Mouse (Mus musculus) forebrain, embryonic 14.5 days (tissue): ENCODE measurements around the gene Nid1. TPM values are rescaled to one million over a fixed set of nuclear protein-coding genes. Genes with fewer than 3 reads are reported as not detected.
A peak's percentile ranks its signal among the peaks of the same experiment; 100 is the strongest.
"Not testable (repeated sequence)": the region's sequence is repeated elsewhere in the genome, so short reads cannot be mapped to it uniquely, and the experiment has no call there.

ENCODE experiments used
- ATAC-seq: fragments of 200-750 bp; cut with Nextera tagmentation; 2 replicates; pipeline ENCODE4 v1.8.0; 2017; ENCODE audit warnings: mild to moderate bottlenecking, moderate library complexity
- DNase-seq: peaks from one replicate; pipeline ENCODE4 v3.0.0-alpha.2; 2015; ENCODE audit warnings: low spot score
- H3K27ac ChIP-seq: fragments of 300-500 bp; sonication (generic); 2 replicates; pipeline ENCODE4 v1.5.1; 2014; ENCODE audit warnings: low read depth, mild to moderate bottlenecking, control low read depth, low read length, moderate library complexity
- H3K27me3 ChIP-seq: fragments of 300-500 bp; sonication (generic); replicated peaks from 2 replicates; pipeline ENCODE4 v1.6.1; 2014; ENCODE audit warnings: low read length, control low read depth, mixed read lengths; ENCODE audit not compliant: control insufficient read depth, insufficient read depth
- H3K36me3 ChIP-seq: fragments of 300-500 bp; sonication (generic); 2 replicates; pipeline ENCODE4 v1.6.1; 2014; ENCODE audit warnings: low read length, control low read depth; ENCODE audit not compliant: control insufficient read depth, insufficient read depth
- H3K4me1 ChIP-seq: fragments of 300-500 bp; sonication (generic); 2 replicates; pipeline ENCODE4 v1.6.1; 2014; ENCODE audit warnings: antibody characterized with exemption, low read length, control low read depth; ENCODE audit not compliant: control insufficient read depth, insufficient read depth
- H3K4me2 ChIP-seq: fragments of 300-500 bp; sonication (generic); 2 replicates; pipeline ENCODE4 v1.6.1; 2014; ENCODE audit warnings: mild to moderate bottlenecking, control low read depth, low read length
- H3K4me3 ChIP-seq: fragments of 300-500 bp; sonication (generic); 2 replicates; pipeline ENCODE4 v1.5.1; 2014; ENCODE audit warnings: low read depth, low read length, control low read depth
- H3K9ac ChIP-seq: fragments of 300-500 bp; sonication (generic); 2 replicates; pipeline ENCODE4 v1.6.1; 2014; ENCODE audit warnings: mild to moderate bottlenecking, low read length, control low read depth, moderate library complexity
- H3K9me3 ChIP-seq: fragments of 300-500 bp; sonication (generic); replicated peaks from 2 replicates; pipeline ENCODE4 v1.6.1; 2016; ENCODE audit warnings: low read length, control low read depth, mixed read lengths; ENCODE audit not compliant: control insufficient read depth
- WGBS: fragments of 180-500 bp; shearing (Covaris S2); extraction: QIAGEN DNeasy Blood & Tissue Kit; methylation state at CpG from one replicate; pipeline ENCODE4 v1.1.7; 2014; 5-methylcytosine and 5-hydroxymethylcytosine counted together
- polyA plus RNA-seq: library from polyadenylated mRNA; unstranded; fragments of >200 nt; fragmentation: Nextera tagmentation; extraction: Ambion mirVana; gene quantifications from 2 replicates; pipeline ENCODE4 v1.2.1, GENCODE M21; 2014

The Nid1 gene
- polyA plus RNA-seq, 1 experiment from 2014 or later = 20.8 TPM

GRCm38 (mm10) chr13:13537272-13538015 lies 100.1 kb downstream of the Nid1 start:
- DNase-seq (no peak), ATAC-seq (no peak)
- Histone ChIP-seq H3K4me2 (no peak overlapping the region), H3K9me3 (no peaks in the 10 kb centered on the region), H3K9ac (no peak overlapping the region), H3K4me1 (peaks cover 3% of the 10 kb centered on the region; the same call in 1 of the 2 replicates), H3K27ac (no peak overlapping the region), H3K36me3 (no peaks in the 10 kb centered on the region), H3K27me3 (no peaks in the 10 kb centered on the region), H3K4me3 (no peak overlapping the region)
- 87% methylated on average over 2 of the region's 2 CpGs for WGBS

- Histone ChIP-seq H3K4me1 (peaks cover 3% of the 10 kb centered on the region; the same call in 1 of the 2 replicates), H3K4me3 (no peak overlapping the region), H3K27ac (no peak overlapping the region), H3K27me3 (no peaks in the 10 kb centered on the region), H3K36me3 (no peaks in the 10 kb centered on the region), H3K9ac (no peak overlapping the region), H3K9me3 (no peaks in the 10 kb centered on the region), H3K4me2 (no peak overlapping the region)
- 22% methylated on average over 4 of the region's 4 CpGs for WGBS
- ATAC-seq (peak; percentile 40; the same call in 1 of the 2 replicates), DNase-seq (peak; percentile 53)
These were observed 101.4 kb downstream of the Nid1 start for GRCm38 (mm10) chr13:13538585-13539300.

- H3K9ac ChIP-seq, H3K4me1 ChIP-seq, DNase-seq, H3K4me3 ChIP-seq, H3K27ac ChIP-seq, ATAC-seq, H3K36me3 ChIP-seq, H3K4me2 ChIP-seq, H3K9me3 ChIP-seq, H3K27me3 ChIP-seq: not testable (repeated sequence)
- 94% methylated on average over 10 of the region's 10 CpGs for WGBS
These were observed 105.7 kb downstream of the Nid1 start for GRCm38 (mm10) chr13:13543073-13543472.

GRCm38 (mm10) chr13:13546792-13547191 lies 109.4 kb downstream of the Nid1 start:
- 60% methylated on average over 3 of the region's 3 CpGs for WGBS
- DNase-seq = peak; percentile 77
- H3K9ac ChIP-seq = no peak overlapping the region

GRCm38 (mm10) chr13:13547889-13548288 lies 110.5 kb downstream of the Nid1 start:
- WGBS = 91% methylated on average over 4 of the region's 4 CpGs
- ATAC-seq (no peak), DNase-seq (no peak)
- Histone ChIP-seq H3K36me3 (no peaks in the 10 kb centered on the region), H3K4me1 (no peaks in the 10 kb centered on the region), H3K4me2 (no peak overlapping the region), H3K9ac (no peak overlapping the region), H3K27me3 (no peaks in the 10 kb centered on the region), H3K4me3 (no peak overlapping the region), H3K27ac (no peak overlapping the region), H3K9me3 (no peaks in the 10 kb centered on the region)

More at GRCm38 (mm10) chr13:13546792-13547191, 109.4 kb downstream of the Nid1 start:
- H3K4me3 ChIP-seq = no peak overlapping the region
- no peaks in the 10 kb centered on the region for H3K4me1 ChIP-seq
- no peaks in the 10 kb centered on the region for H3K9me3 ChIP-seq
- no peaks in the 10 kb centered on the region for H3K27me3 ChIP-seq
- no peak overlapping the region for H3K27ac ChIP-seq
- no peaks in the 10 kb centered on the region for H3K36me3 ChIP-seq
- ATAC-seq = peak; percentile 93
- H3K4me2 ChIP-seq = no peak overlapping the region

- Histone ChIP-seq H3K9ac (no peak overlapping the region), H3K9me3 (no peaks in the 10 kb centered on the region), H3K27me3 (no peaks in the 10 kb centered on the region), H3K4me1 (no peaks in the 10 kb centered on the region), H3K4me2 (no peak overlapping the region), H3K36me3 (no peaks in the 10 kb centered on the region), H3K4me3 (no peak overlapping the region), H3K27ac (no peak overlapping the region)
- ATAC-seq (no peak), DNase-seq (no peak)
- whole genome bisulfite sequencing = 89% methylated on average over 6 of the region's 6 CpGs
These were observed 111.3 kb downstream of the Nid1 start for GRCm38 (mm10) chr13:13548431-13549190.

GRCm38 (mm10) chr13:13549687-13550660 lies 112.6 kb downstream of the Nid1 start:
- ATAC-seq (no peak), DNase-seq (no peak)
- Histone ChIP-seq H3K4me3 (no peak overlapping the region), H3K27me3 (no peaks in the 10 kb centered on the region), H3K36me3 (no peaks in the 10 kb centered on the region), H3K4me1 (no peaks in the 10 kb centered on the region), H3K4me2 (no peak overlapping the region), H3K9ac (no peak overlapping the region), H3K9me3 (no peaks in the 10 kb centered on the region), H3K27ac (no peak overlapping the region)
- WGBS = 62% methylated on average over 9 of the region's 9 CpGs

GRCm38 (mm10) chr13:13552020-13552419 lies 114.7 kb downstream of the Nid1 start:
- WGBS = 26% methylated on average over 3 of the region's 3 CpGs

More at GRCm38 (mm10) chr13:13552020-13552419, 114.7 kb downstream of the Nid1 start:
- no peak overlapping the region for H3K4me2 ChIP-seq
- no peak overlapping the region for H3K9ac ChIP-seq
- ATAC-seq = no peak
- no peak overlapping the region for H3K4me3 ChIP-seq
- no peaks in the 10 kb centered on the region for H3K27me3 ChIP-seq
- H3K27ac ChIP-seq = no peak overlapping the region
- no peaks in the 10 kb centered on the region for H3K4me1 ChIP-seq
- DNase-seq = no peak
- no peaks in the 10 kb centered on the region for H3K9me3 ChIP-seq
- H3K36me3 ChIP-seq = no peaks in the 10 kb centered on the region
